Mouse (Mus musculus): ENCODE data around the gene Sdk2. TPM values are rescaled to one million over a fixed set of nuclear protein-coding genes. Genes with fewer than 3 reads are reported as not detected.

Gene Sdk2
- polyA plus RNA-seq, 1 experiment from 2014 or later, result 5.3 TPM

DNA sequence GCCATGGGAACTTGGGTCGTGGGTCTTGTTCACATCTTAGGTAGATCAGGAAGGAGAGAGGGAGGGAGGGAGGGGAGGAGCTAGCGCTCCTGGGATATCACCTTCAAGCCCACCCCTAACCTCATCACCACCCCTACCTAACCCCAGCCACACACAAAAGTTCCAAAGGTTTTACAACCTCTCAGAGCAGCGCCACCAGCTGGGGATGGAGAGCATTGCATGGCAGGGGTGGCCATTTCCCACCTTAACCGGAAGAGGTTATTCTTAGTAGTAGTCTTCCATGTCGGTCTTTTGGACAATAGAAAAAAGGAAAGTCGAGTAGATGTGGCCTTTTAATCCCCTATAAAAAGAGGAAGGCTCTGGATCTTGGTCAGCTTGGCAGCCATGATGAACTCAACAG lies 4.0 kb upstream of the Sdk2 start:
- no peak overlapping the region for H3K27ac ChIP-seq (replicated peaks; ENCODE audit: low read depth, low read length)
- H3K9me3 ChIP-seq (ENCODE audit: control insufficient read depth, low read length), result 0 out of 2 replicates have a peak, but pooled peaks cover 3% of the 10 kb centered on the region
- no peaks in the 10 kb centered on the region for H3K36me3 ChIP-seq (ENCODE audit: control insufficient read depth, insufficient read depth, low read length)
- no peak overlapping the region for H3K9ac ChIP-seq (replicated peaks; ENCODE audit: low read length)
- 78% methylated on average over 6 of the region's 6 CpGs for WGBS
- DNase-seq (no peak), ATAC-seq (ENCODE audit: low FRiP score, low TSS enrichment) (no peak)
- no peak overlapping the region for H3K4me2 ChIP-seq (ENCODE audit: low read length)
- no peak overlapping the region for H3K4me3 ChIP-seq (replicated peaks; ENCODE audit: low read depth, low read length)
- peaks cover 21% of the 10 kb centered on the region for H3K4me1 ChIP-seq (ENCODE audit: control insufficient read depth, insufficient read depth, low read length)
- peaks cover 4% of the 10 kb centered on the region; the same call in 1 of the 2 replicates for H3K27me3 ChIP-seq (ENCODE audit: control insufficient read depth, insufficient read depth, low read length)

DNA sequence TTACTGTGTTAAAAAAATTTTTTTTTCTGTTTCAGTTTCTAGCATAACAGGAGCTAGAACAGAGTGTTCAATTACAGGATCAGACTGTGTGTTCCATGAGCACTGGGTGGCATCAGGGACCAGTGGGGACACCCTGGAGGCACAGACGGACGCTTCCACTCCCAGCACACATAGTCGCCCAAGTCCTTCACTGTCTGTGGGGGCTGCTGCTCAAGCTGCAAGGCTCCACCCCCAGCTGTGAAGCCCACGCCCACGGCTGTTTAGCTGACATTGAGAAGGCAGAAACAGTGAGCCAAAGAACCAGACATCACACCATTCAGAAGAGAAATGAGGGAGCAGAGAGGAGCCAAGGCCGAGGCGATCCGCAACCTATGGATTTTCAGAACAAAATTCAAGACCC lies 3.3 kb upstream of the Sdk2 start:
- Histone ChIP-seq H3K4me3 (replicated peaks; ENCODE audit: low read depth, low read length) (no peak overlapping the region), H3K27ac (replicated peaks; ENCODE audit: low read depth, low read length) (no peak overlapping the region), H3K4me1 (ENCODE audit: control insufficient read depth, insufficient read depth, low read length) (peaks cover 28% of the 10 kb centered on the region), H3K9ac (replicated peaks; ENCODE audit: low read length) (no peak overlapping the region), H3K36me3 (ENCODE audit: control insufficient read depth, insufficient read depth, low read length) (no peaks in the 10 kb centered on the region), H3K4me2 (ENCODE audit: low read length) (no peak overlapping the region), H3K9me3 (ENCODE audit: control insufficient read depth, low read length) (no peaks in the 10 kb centered on the region), H3K27me3 (ENCODE audit: control insufficient read depth, insufficient read depth, low read length) (peaks cover 7% of the 10 kb centered on the region; the same call in 1 of the 2 replicates)
- ATAC-seq (ENCODE audit: low FRiP score, low TSS enrichment) (no peak), DNase-seq (no peak)
- 69% methylated on average over 8 of the region's 8 CpGs for WGBS

GRCm38 (mm10) chr11:114068390-114068789 lies 1.5 kb upstream of the Sdk2 start:
- ATAC-seq (ENCODE audit: low FRiP score, low TSS enrichment) (peak; percentile 49; the same call in 1 of the 2 replicates), DNase-seq (peak; percentile 88)
- WGBS, result under 1% methylated on average over 5 of the region's 5 CpGs
- H3K9me3 ChIP-seq (ENCODE audit: control insufficient read depth, low read length), result no peaks in the 10 kb centered on the region
- H3K9ac ChIP-seq (replicated peaks; ENCODE audit: low read length), result no peak overlapping the region
- peaks cover 37% of the 10 kb centered on the region for H3K4me1 ChIP-seq (ENCODE audit: control insufficient read depth, insufficient read depth, low read length)
- H3K36me3 ChIP-seq (ENCODE audit: control insufficient read depth, insufficient read depth, low read length), result no peaks in the 10 kb centered on the region
- H3K27me3 ChIP-seq (ENCODE audit: control insufficient read depth, insufficient read depth, low read length), result peaks cover 7% of the 10 kb centered on the region; the same call in 1 of the 2 replicates
- H3K4me3 ChIP-seq (replicated peaks; ENCODE audit: low read depth, low read length), result no peak overlapping the region
- H3K4me2 ChIP-seq (ENCODE audit: low read length), result peak overlapping the region; percentile 96; the same call in 1 of the 2 replicates
- H3K27ac ChIP-seq (replicated peaks; ENCODE audit: low read depth, low read length), result 0 out of 2 replicates have a peak overlapping the region, but pooled peaks have one; percentile 26

DNA sequence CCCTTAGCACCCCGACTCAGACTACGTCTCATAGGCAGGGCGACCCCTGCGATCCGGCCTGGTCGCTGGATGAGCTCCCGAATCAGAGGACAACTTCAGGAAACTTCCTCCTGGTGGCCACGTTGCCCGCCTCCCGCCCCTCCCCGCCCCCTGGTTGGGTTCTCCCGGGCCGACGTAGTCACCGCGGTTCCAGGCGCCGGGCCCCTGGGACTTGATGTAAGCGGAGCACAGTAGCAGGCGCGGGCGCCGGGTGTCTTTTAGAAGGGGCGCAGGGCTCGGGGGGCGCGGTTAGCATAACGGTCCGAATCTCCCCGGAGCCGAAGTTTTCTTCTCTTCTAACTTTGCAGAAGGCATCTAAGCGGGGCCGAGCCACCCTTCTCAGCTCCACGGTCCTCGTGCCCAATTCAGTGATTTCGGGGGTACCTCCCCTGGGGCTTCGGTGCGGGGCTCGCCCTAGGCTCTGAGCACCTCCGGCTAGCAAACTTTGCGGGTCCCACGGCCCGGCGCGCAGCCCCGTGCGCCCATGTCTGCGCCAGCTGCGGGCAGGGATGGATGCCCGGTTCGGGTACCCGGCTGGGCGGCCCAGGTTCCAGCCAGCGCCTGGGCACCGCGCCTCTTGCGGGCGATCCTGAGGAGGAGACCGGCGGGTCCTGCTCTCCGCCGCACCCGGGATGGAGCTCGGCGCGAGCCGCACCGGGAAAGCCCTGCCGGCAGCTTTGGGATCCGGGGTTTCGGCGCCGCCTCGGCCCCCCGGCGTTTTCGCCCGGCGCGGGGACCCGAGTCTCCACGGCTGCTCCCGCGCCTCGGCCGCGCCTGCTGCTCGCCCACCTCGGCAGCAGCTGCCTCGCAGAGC lies 522 bp downstream of the Sdk2 start:
- Histone ChIP-seq H3K36me3 (ENCODE audit: control insufficient read depth, insufficient read depth, low read length) (no peaks in the 10 kb centered on the region), H3K9ac (replicated peaks; ENCODE audit: low read length) (peak overlapping the region; percentile 74), H3K4me2 (ENCODE audit: low read length) (peak overlapping the region; percentile 96), H3K9me3 (ENCODE audit: control insufficient read depth, low read length) (no peaks in the 10 kb centered on the region), H3K27me3 (ENCODE audit: control insufficient read depth, insufficient read depth, low read length) (peaks cover 7% of the 10 kb centered on the region; the same call in 1 of the 2 replicates), H3K4me3 (replicated peaks; ENCODE audit: low read depth, low read length) (peak overlapping the region; percentile 62), H3K4me1 (ENCODE audit: control insufficient read depth, insufficient read depth, low read length) (peaks cover 58% of the 10 kb centered on the region), H3K27ac (replicated peaks; ENCODE audit: low read depth, low read length) (peak overlapping the region; percentile 86)
- WGBS, result under 1% methylated on average over 90 of the region's 90 CpGs
- ATAC-seq (ENCODE audit: low FRiP score, low TSS enrichment) (no peak), DNase-seq (peak; percentile 73)

GRCm38 (mm10) chr11:114065596-114065995 lies 1.2 kb downstream of the Sdk2 start:
- Histone ChIP-seq H3K4me1 (ENCODE audit: control insufficient read depth, insufficient read depth, low read length) (peaks cover 61% of the 10 kb centered on the region), H3K9ac (replicated peaks; ENCODE audit: low read length) (peak overlapping the region; percentile 74), H3K9me3 (ENCODE audit: control insufficient read depth, low read length) (no peaks in the 10 kb centered on the region), H3K4me3 (replicated peaks; ENCODE audit: low read depth, low read length) (peak overlapping the region; percentile 62), H3K27ac (replicated peaks; ENCODE audit: low read depth, low read length) (no peak overlapping the region), H3K36me3 (ENCODE audit: control insufficient read depth, insufficient read depth, low read length) (no peaks in the 10 kb centered on the region), H3K4me2 (ENCODE audit: low read length) (peak overlapping the region; percentile 96), H3K27me3 (ENCODE audit: control insufficient read depth, insufficient read depth, low read length) (peaks cover 7% of the 10 kb centered on the region; the same call in 1 of the 2 replicates)
- DNase-seq, result peak; percentile 29
- 1% methylated on average over 19 of the region's 19 CpGs for WGBS
- no peak for ATAC-seq (ENCODE audit: low FRiP score, low TSS enrichment)

DNA sequence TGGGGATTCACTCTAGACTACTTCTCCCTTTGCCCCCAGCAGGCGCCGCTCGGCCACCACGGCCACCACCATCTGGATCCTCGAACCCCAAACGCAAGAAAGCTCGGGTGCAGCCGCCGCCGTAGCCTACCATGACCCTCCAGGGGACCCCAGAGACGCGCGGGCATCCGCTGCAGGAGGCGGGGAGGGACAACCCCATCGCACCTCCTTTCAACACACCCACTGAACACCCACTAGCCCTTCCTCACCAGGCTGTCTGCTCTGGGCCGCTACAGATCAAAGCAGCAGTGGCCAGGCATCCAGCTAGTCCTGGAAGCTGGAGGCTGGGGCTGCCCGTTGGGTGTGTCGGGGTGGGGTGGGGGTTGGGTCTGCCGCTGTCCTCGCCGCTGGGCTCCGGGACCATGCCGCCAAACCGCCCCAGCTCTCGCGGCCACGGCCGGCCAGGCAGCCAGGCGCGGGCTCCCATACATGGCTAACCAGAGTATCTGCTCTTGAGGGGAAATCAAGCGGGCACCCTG lies 1.9 kb downstream of the Sdk2 start:
- Histone ChIP-seq H3K4me3 (replicated peaks; ENCODE audit: low read depth, low read length) (peak overlapping the region; percentile 62), H3K4me2 (ENCODE audit: low read length) (peak overlapping the region; percentile 96), H3K36me3 (ENCODE audit: control insufficient read depth, insufficient read depth, low read length) (no peaks in the 10 kb centered on the region), H3K4me1 (ENCODE audit: control insufficient read depth, insufficient read depth, low read length) (peaks cover 61% of the 10 kb centered on the region), H3K27me3 (ENCODE audit: control insufficient read depth, insufficient read depth, low read length) (peaks cover 7% of the 10 kb centered on the region; the same call in 1 of the 2 replicates), H3K27ac (replicated peaks; ENCODE audit: low read depth, low read length) (no peak overlapping the region), H3K9me3 (ENCODE audit: control insufficient read depth, low read length) (no peaks in the 10 kb centered on the region), H3K9ac (replicated peaks; ENCODE audit: low read length) (peak overlapping the region; percentile 74)
- ATAC-seq (ENCODE audit: low FRiP score, low TSS enrichment), result 0 out of 2 replicates have a peak, but pooled peaks have one; percentile 14
- peak; percentile 66 for DNase-seq
- under 1% methylated on average over 32 of the region's 32 CpGs for WGBS

GRCm38 (mm10) chr11:114061946-114062345 lies 4.9 kb downstream of the Sdk2 start:
- 54% methylated on average over 7 of the region's 7 CpGs for WGBS
- peaks cover 47% of the 10 kb centered on the region for H3K4me1 ChIP-seq (ENCODE audit: control insufficient read depth, insufficient read depth, low read length)
- H3K9ac ChIP-seq (replicated peaks; ENCODE audit: low read length), result 0 out of 2 replicates have a peak overlapping the region, but pooled peaks have one; percentile 12
- H3K36me3 ChIP-seq (ENCODE audit: control insufficient read depth, insufficient read depth, low read length), result no peaks in the 10 kb centered on the region
- 0 out of 2 replicates have a peak, but pooled peaks cover 3% of the 10 kb centered on the region for H3K27me3 ChIP-seq (ENCODE audit: control insufficient read depth, insufficient read depth, low read length)
- H3K9me3 ChIP-seq (ENCODE audit: control insufficient read depth, low read length), result no peaks in the 10 kb centered on the region
- H3K4me2 ChIP-seq (ENCODE audit: low read length), result peak overlapping the region; percentile 23
- H3K4me3 ChIP-seq (replicated peaks; ENCODE audit: low read depth, low read length), result no peak overlapping the region
- DNase-seq, result no peak
- H3K27ac ChIP-seq (replicated peaks; ENCODE audit: low read depth, low read length), result no peak overlapping the region
- no peak for ATAC-seq (ENCODE audit: low FRiP score, low TSS enrichment)

DNA sequence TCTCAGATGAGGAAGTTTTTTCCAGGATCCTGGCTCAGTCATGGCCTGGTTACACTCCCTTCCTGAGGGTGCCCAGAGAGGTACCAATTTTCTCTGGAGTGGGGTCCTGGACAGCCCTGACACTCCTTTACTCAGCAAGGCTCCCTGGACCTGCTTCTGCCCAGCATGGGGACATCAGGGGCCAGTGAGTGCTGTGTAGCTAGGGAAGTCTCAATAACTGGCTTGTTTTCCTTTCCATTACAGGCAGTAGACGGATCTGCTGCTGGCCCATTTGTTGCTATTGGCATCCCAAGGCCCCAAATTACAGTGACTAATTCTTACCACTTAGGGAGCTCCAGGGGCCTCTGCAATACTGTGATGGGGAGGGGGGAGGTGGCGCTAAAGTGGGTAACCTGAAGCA lies 5.6 kb downstream of the Sdk2 start:
- Histone ChIP-seq H3K9ac (replicated peaks; ENCODE audit: low read length) (no peak overlapping the region), H3K4me3 (replicated peaks; ENCODE audit: low read depth, low read length) (no peak overlapping the region), H3K27me3 (ENCODE audit: control insufficient read depth, insufficient read depth, low read length) (0 out of 2 replicates have a peak, but pooled peaks cover 3% of the 10 kb centered on the region), H3K27ac (replicated peaks; ENCODE audit: low read depth, low read length) (no peak overlapping the region), H3K4me2 (ENCODE audit: low read length) (peak overlapping the region; percentile 23; the same call in 1 of the 2 replicates), H3K9me3 (ENCODE audit: control insufficient read depth, low read length) (no peaks in the 10 kb centered on the region), H3K4me1 (ENCODE audit: control insufficient read depth, insufficient read depth, low read length) (peaks cover 44% of the 10 kb centered on the region), H3K36me3 (ENCODE audit: control insufficient read depth, insufficient read depth, low read length) (no peaks in the 10 kb centered on the region)
- 73% methylated on average over 2 of the region's 2 CpGs for WGBS
- ATAC-seq (ENCODE audit: low FRiP score, low TSS enrichment) (no peak), DNase-seq (no peak)

Measured in midbrain, embryonic 14.5 days (tissue).